Mouse (Mus musculus): ENCODE results near the gene Fam213b.

GRCm38 (mm10) chr4:154948066-154948939 lies 49.4 kb upstream of the Fam213b start:
- TF ChIP-seq GATA1 (IDR thresholded peaks at IDR 0.05; ENCODE audit: low read length) (no peak), TAL1 (IDR thresholded peaks at IDR 0.05; ENCODE audit: low read length) (no peak)
